Mouse (Mus musculus) forebrain, embryonic 12.5 days (tissue): ENCODE results near the gene Ugt1a10. TPM values are rescaled to one million over a fixed set of nuclear protein-coding genes. Genes with fewer than 3 reads are reported as not detected.
"Not testable (repeated sequence)": the region's sequence is repeated elsewhere in the genome, so short reads cannot be mapped to it uniquely, and the experiment has no call there.

Experiments used
- ATAC-seq: fragments of 200-750 bp; cut with Nextera tagmentation; 2 replicates; pipeline ENCODE4 v1.8.0; 2017; ENCODE audit warnings: moderate TSS enrichment; ENCODE audit not compliant: low FRiP score
- H3K27ac ChIP-seq: fragments of 300-500 bp; sonication (generic); 2 replicates; pipeline ENCODE4 v1.5.1; 2016; ENCODE audit warnings: mild to moderate bottlenecking
- H3K27me3 ChIP-seq: fragments of 300-500 bp; sonication (generic); 2 replicates; pipeline ENCODE4 v1.6.1; 2016; ENCODE audit warnings: mild to moderate bottlenecking
- H3K36me3 ChIP-seq: fragments of 300-500 bp; sonication (generic); replicated peaks from 2 replicates; pipeline ENCODE4 v1.6.1; 2016; ENCODE audit warnings: mild to moderate bottlenecking
- H3K4me1 ChIP-seq: fragments of 300-500 bp; sonication (generic); 2 replicates; pipeline ENCODE4 v1.6.1; 2016
- H3K4me2 ChIP-seq: fragments of 300-500 bp; sonication (generic); 2 replicates; pipeline ENCODE4 v1.6.1; 2016; ENCODE audit warnings: mild to moderate bottlenecking, moderate library complexity
- H3K4me3 ChIP-seq: fragments of 300-500 bp; sonication (generic); replicated peaks from 2 replicates; pipeline ENCODE4 v1.5.1; 2016; ENCODE audit warnings: mild to moderate bottlenecking
- H3K9ac ChIP-seq: fragments of 300-500 bp; sonication (generic); 2 replicates; pipeline ENCODE4 v1.6.1; 2016; ENCODE audit warnings: mild to moderate bottlenecking
- H3K9me3 ChIP-seq: fragments of 300-500 bp; sonication (generic); 2 replicates; pipeline ENCODE4 v1.6.1; 2016
- WGBS: fragments of 180-500 bp; shearing (Covaris S2); methylation state at CpG from one replicate; pipeline ENCODE4 v1.1.7; 2016; 5-methylcytosine and 5-hydroxymethylcytosine counted together
- polyA plus RNA-seq: library from polyadenylated mRNA; unstranded; fragments of >200 nt; fragmentation: Nextera tagmentation; extraction: Ambion mirVana; gene quantifications from 2 replicates; pipeline ENCODE4 v1.2.1, GENCODE M21; 2016

Ugt1a10 gene
- polyA plus RNA-seq, 1 experiment from 2014 or later: not detected

DNA sequence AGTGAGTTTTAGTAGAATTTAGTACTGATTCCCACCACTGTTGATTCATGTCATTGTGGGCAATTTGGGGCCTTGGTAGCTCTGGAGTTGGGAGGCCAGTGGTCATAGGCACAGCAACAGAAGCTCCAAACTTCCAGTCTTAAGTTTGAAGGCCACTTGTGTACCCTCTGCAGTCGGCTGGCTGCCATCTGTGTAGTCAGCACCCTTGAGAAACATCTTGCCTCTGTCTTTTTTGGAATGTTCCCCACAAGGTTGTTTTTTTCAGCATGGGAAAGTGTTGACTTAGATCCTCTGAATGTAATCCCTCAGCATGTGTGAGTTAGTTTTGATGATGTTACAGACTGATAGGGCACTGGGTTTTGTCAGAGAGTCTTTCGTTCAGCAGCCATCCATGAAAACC is 44.5 kb downstream of the Ugt1a10 start:
- H3K4me1 ChIP-seq, H3K27ac ChIP-seq, ATAC-seq, H3K4me3 ChIP-seq, H3K27me3 ChIP-seq, H3K36me3 ChIP-seq, H3K9ac ChIP-seq, H3K4me2 ChIP-seq, H3K9me3 ChIP-seq: not testable (repeated sequence)
- 89% methylated on average over 2 of the region's 2 CpGs for WGBS

DNA sequence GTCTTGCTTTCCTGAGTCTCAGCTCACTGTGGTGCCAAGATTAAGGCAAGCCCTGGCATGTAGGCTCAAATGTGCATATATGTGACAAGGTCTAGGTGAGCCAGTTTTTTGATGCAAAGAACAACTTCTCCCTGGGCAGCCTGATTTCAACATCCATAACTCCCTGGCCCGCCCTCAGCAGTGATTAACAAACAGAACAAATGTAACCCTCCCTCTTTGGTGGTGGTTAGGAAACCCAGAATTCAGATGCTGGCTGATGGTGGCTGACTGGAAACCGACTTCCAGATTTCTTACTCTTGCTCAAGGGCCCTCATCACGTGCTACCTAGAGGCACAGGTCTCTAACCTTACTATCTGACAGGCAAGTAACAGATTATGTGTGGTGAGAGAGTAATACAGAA is 47.8 kb downstream of the Ugt1a10 start, which contains the start of gene Ugt1a6b:
Ugt1a6b (plus strand) TSS at position 234 of the 400 bp plus-strand sequence.
- H3K9me3 ChIP-seq, H3K36me3 ChIP-seq, H3K9ac ChIP-seq, H3K4me2 ChIP-seq, H3K27me3 ChIP-seq, ATAC-seq, H3K27ac ChIP-seq, H3K4me1 ChIP-seq, H3K4me3 ChIP-seq: not testable (repeated sequence)
- 70% methylated on average over 3 of the region's 3 CpGs for WGBS

DNA sequence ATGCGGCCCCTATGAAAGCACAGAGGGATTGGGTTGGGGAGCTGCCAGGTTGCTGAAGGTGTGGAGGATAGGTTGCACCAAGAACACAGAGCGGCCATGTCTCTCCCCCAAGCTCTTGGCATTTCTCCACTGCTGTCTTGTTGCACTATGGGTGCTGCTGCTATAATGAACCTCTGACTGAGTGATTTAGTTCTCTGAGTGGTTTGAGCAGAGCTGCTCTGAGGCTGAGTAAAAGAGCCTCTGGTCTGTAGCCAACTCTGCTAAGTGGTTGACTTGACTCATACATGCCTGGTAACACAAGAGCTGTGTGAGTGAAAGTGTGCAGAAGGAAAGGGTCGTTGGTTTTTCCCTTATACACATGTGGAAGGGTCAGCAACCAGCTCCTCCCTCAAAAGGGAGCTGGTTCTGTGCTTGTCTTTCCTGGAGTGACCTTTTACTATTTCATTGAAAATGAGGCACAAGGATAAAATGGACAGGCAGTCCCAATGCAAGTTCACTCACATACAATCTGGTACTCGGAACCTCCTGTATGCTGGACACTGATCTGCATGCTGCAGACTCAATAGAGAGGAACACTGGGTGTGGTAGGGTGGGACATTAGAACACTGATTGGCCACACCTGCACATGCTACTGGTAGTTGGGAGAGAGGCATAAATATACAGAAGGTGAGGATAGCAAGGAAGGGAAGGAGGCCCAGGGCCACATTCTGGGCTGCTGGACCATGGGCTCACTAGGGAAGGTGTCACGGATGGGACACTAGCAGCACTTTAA is 48.7 kb downstream of the Ugt1a10 start:
- H3K27me3 ChIP-seq, H3K27ac ChIP-seq, H3K4me2 ChIP-seq, H3K4me1 ChIP-seq, H3K36me3 ChIP-seq, ATAC-seq, H3K9me3 ChIP-seq, H3K4me3 ChIP-seq, H3K9ac ChIP-seq: not testable (repeated sequence)
- 82% methylated on average over 5 of the region's 5 CpGs for WGBS

DNA sequence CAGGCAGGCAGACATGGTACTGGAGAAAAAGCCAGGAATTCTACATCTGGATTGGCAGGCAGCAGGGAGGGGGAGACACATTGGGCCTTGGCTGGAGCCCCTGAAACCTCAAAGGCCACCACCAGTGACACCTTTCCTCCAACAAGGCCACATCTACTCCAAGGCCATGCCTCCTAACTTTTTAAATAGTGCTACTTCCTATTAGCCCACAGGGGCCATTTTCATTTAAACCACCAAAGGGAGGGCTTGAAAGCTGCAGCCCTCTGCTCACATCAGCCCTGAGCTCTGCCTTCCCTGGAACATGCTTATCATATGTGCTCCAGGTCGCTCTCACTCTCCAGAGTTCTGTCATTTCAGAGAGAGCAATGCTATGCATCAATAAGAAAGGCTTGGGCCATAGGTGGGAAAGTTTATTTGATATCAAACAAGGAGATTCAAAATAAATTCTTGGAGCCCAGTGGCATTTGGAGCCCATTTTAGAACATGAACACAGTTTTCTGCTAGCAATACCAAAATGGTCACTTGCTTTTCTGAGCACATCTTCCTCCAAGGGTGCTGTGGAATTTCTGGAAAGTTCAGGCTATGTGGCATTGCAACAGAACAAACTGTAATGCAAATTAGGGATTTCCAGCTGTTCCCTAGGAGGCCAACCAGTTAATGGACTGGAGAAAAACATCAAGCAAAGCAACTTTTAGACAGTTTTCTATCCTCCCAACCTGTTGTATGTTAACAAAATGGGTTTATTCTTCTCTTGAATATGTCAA is 49.7 kb downstream of the Ugt1a10 start:
- no peaks in the 10 kb centered on the region for H3K36me3 ChIP-seq
- ATAC-seq: no peak
- H3K4me2 ChIP-seq: no peak overlapping the region
- H3K9ac ChIP-seq: no peak overlapping the region
- H3K27me3 ChIP-seq: no peaks in the 10 kb centered on the region
- no peaks in the 10 kb centered on the region for H3K9me3 ChIP-seq
- H3K27ac ChIP-seq: no peak overlapping the region
- H3K4me3 ChIP-seq: no peak overlapping the region
- WGBS: 80% methylated on average over 1 of the region's 1 CpGs
- H3K4me1 ChIP-seq: no peaks in the 10 kb centered on the region

DNA sequence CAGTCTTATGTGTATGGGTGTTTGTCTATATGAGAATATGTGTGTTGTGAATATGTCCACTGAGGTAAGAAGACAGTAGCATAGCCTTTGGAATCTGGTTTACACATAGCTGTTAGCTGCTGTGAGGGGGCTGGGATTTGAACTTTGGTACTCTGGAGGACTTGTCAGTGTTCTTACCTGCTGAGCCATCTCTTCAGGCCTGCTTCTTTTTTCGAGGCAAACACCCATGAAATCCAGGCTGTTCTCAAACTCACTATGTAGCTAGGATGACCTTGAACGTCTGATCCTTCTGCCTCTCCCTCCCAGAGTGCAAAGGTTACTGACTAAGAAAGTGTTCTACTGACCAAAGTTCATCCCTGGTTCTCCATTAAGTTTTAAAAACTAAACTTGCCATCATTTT is 50.5 kb downstream of the Ugt1a10 start:
- no peak for ATAC-seq
- Histone ChIP-seq H3K27ac (no peak overlapping the region), H3K4me2 (no peak overlapping the region), H3K9me3 (no peaks in the 10 kb centered on the region), H3K4me3 (no peak overlapping the region), H3K27me3 (no peaks in the 10 kb centered on the region), H3K9ac (no peak overlapping the region), H3K36me3 (no peaks in the 10 kb centered on the region), H3K4me1 (no peaks in the 10 kb centered on the region)
- WGBS: 71% methylated on average over 2 of the region's 2 CpGs

DNA sequence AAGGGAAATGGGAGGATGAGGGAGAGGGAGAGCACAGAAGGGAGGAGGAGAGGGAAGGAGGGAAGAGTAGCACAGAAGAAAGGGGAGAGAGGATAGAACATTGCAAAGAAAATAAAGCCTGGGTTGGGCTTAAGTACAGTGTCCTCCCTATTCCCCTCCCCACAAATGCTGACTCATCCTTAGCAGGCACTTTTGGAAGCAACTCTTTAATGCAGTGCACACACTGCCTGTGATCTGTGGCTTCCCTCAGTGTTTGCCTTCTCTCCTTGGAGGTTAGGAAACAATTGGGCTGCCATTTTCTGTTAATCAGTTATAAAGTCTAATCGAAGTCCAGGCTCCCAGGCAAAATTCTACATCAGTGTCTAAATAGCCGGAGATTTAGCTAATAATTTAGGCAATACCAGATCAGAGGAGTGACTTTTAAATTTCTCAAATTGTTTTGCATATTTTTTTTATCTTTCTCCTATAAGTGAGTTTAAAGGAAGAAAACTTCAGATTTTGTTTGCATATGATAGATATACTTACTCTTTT is 53.9 kb downstream of the Ugt1a10 start:
- not testable (repeated sequence) for H3K9me3 ChIP-seq, H3K9ac ChIP-seq, H3K4me1 ChIP-seq, H3K27ac ChIP-seq, H3K4me3 ChIP-seq, H3K4me2 ChIP-seq, ATAC-seq, H3K36me3 ChIP-seq, H3K27me3 ChIP-seq
- WGBS: 85% methylated on average over 2 of the region's 2 CpGs

DNA sequence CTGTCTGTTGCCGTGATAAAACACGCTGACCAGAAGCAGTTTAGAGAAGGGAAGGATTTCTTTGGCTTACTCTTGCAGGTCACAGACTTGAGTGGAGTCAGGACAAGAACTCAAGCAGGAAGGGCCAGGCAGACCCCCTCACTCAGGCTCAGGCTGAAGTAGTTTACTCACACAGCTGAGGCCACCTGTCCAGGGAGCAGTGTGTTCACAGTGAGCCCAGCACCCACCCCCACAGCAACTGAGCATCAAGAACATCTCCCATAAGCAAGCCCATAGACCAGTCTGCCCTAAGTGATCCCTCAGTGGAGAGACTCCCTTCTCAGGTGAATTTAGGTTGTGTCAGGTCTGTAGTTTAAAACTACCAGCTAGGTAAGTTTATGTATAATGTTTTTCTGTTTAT is 54.4 kb downstream of the Ugt1a10 start:
- H3K27ac ChIP-seq, H3K9ac ChIP-seq, H3K4me3 ChIP-seq, H3K9me3 ChIP-seq, ATAC-seq, H3K36me3 ChIP-seq, H3K4me1 ChIP-seq, H3K27me3 ChIP-seq, H3K4me2 ChIP-seq: not testable (repeated sequence)
- WGBS: 82% methylated on average over 2 of the region's 2 CpGs

DNA sequence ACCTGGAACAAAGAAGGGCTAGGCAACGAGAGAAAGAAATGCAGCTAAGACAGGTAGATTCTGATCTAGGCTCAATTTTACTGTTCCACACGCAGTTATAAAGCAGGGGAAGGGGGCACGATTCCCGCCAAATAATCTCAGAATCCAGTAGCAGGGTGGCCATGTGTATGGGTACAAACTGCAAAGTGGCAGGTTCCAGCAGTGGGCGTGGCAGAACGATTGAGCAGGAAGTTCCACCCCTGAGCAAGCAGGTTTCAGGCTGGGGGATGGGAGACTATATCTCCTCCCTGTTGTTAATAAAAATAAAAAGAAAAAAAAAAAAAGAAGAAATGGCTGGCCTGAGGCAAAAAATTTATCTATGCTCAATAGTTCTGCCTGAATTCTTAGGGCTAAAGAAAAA is 57.6 kb downstream of the Ugt1a10 start:
- not testable (repeated sequence) for H3K27me3 ChIP-seq, H3K4me1 ChIP-seq, H3K9me3 ChIP-seq, H3K4me3 ChIP-seq, ATAC-seq, H3K9ac ChIP-seq, H3K27ac ChIP-seq, H3K4me2 ChIP-seq, H3K36me3 ChIP-seq
- 91% methylated on average over 6 of the region's 6 CpGs for whole genome bisulfite sequencing

DNA sequence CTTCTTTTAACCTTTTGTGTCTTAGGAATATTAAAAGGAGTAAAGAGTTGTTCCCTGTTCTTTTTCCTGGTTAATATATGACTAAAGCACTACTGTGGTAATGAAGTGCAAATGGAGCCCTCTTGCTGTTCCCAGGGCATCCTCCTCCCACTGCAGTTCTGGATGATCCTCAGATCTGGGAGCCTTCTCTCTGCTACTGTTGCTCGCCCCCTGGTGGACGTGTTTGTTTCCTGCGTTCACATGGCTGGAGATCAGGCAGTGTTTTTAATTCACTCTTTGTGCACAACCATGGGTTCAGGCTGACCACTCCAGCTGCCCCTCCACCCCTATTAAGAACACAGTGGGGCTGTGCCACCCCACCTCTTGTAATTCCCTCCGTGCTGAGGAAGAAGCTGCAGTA is 65.4 kb downstream of the Ugt1a10 start:
- not testable (repeated sequence) for H3K9me3 ChIP-seq, H3K4me3 ChIP-seq, H3K27me3 ChIP-seq, ATAC-seq, H3K27ac ChIP-seq, H3K4me2 ChIP-seq, H3K4me1 ChIP-seq, H3K36me3 ChIP-seq, H3K9ac ChIP-seq
- WGBS: 12% methylated on average over 4 of the region's 4 CpGs

DNA sequence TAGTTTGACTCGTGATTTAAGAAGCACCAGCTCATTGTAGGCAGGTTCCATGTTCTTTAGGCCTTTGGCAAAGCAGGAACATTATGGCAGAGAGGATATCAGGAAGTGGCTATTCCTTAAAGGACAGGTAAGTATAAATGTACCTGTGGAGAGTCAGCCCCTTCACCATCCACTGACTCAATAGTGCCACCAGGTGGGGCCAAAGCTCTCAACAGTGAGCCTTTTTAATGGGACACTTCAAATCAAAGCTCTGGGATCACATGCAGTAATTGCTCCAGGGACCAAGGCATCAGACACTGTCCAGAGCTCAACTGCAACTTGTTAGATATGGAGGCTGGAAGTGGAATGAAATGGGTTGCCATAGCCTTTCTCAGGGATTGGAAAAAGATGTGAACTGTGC is 66.3 kb downstream of the Ugt1a10 start:
- not testable (repeated sequence) for H3K9ac ChIP-seq, H3K4me3 ChIP-seq, H3K4me1 ChIP-seq, H3K36me3 ChIP-seq, H3K9me3 ChIP-seq, H3K4me2 ChIP-seq, H3K27me3 ChIP-seq, ATAC-seq, H3K27ac ChIP-seq
- whole genome bisulfite sequencing: no CpG with 5 or more reads among the region's 1 CpGs

DNA sequence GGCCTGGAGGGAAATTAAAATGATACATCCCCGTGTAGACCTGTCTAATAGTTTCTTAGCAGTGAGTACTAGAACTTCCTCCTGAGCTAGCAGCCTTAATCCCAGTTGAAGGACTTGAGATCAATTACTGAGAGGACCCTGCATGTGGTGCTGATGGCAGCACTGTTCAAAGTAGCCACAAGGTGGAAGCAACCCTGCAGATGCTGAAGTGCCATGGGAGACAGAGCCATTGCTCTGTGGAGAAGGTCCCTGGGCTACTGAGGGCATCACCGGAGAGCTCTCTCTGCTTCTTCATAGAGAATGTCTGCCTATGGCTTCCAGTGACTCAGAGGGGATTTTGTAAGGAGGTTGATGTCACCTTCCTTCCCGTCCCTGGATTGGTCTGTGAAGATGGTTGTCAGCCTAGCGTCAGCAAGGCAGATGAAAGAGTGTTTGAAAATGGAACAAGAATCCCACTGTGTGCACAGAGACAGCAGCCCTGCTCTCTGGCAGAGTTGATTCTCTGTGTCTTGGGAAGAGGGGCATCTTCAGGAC is 70.7 kb downstream of the Ugt1a10 start:
- H3K4me3 ChIP-seq, ATAC-seq, H3K27ac ChIP-seq, H3K9ac ChIP-seq, H3K4me1 ChIP-seq, H3K4me2 ChIP-seq, H3K36me3 ChIP-seq, H3K9me3 ChIP-seq, H3K27me3 ChIP-seq: not testable (repeated sequence)
- 70% methylated on average over 4 of the region's 4 CpGs for WGBS

DNA sequence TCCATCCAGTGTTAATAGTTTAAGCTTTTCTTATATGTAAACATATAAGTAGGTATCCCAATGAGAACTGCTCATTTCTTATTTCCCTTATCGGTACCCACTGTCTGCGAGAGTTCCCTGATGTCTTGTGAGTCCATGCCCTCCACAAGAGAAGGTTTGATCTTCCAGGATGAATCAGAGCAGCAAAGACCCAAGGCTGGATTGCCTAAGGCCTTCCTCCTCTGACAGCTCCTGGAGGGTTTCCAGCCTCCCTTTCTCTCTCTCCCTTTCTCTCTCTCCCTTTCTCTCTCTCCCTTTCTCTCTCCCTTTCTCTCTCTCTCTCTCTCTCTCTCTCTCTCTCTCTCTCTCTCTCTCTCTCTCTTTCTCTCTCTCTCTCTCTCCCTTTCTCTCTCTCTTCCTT is 73.9 kb downstream of the Ugt1a10 start:
- WGBS: 92% methylated on average over 2 of the region's 2 CpGs
- H3K4me2 ChIP-seq, ATAC-seq, H3K27me3 ChIP-seq, H3K4me1 ChIP-seq, H3K9me3 ChIP-seq, H3K9ac ChIP-seq, H3K4me3 ChIP-seq, H3K36me3 ChIP-seq, H3K27ac ChIP-seq: not testable (repeated sequence)
